Mouse (Mus musculus) urinary bladder, postnatal 10 days (tissue): Measurements from ENCODE around the gene Slc2a5.

ENCODE experiments used
- DNase-seq: peaks from one replicate; pipeline ENCODE4 v3.0.0; 2022; ENCODE audit warnings: low spot score

The Slc2a5 gene

DNA sequence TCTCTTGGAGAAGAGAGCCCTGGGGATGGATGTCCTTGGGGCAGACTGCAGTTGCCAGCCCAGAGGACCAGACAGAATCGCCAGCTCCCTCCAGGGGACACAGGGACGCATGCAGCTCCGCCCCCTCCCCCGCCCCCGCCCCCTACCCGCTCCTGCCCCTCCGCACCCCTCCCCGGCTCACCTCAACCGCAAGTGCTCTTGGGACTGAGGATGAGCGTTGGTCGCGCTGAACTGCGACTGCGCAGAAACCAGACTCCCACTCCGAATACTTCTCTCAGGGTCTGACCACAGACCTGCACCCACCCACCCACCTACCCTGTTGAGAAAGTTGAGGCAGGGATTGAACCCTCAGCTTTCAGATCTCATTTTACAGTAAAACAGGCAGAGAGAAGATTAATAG lies at the start of gene Slc2a5:
TSS of gene Slc2a5 (plus strand) at position 229 of the 400 bp plus-strand sequence.
- no peak for DNase-seq

DNA sequence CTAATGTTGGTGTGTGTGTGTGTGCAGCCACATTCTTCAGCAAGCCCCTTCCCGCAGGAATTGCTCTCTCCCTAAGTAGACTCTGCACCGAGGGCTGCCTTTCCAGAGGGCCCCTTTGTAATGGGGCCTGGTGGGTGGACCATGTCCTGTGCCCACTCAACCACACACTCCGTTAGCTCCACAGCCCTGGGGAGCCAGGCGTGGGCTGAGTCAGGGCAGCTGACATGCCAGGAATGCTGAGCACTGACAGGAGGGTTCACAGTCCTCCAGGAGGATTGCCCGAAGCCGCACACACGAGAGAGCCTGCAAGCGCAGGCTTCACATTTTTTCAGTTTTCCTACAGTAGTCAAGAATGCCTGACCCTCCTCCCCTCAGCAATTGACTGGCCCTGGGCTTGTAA lies 48.9 kb upstream of the Slc2a5 start:
- DNase-seq, result no peak

DNA sequence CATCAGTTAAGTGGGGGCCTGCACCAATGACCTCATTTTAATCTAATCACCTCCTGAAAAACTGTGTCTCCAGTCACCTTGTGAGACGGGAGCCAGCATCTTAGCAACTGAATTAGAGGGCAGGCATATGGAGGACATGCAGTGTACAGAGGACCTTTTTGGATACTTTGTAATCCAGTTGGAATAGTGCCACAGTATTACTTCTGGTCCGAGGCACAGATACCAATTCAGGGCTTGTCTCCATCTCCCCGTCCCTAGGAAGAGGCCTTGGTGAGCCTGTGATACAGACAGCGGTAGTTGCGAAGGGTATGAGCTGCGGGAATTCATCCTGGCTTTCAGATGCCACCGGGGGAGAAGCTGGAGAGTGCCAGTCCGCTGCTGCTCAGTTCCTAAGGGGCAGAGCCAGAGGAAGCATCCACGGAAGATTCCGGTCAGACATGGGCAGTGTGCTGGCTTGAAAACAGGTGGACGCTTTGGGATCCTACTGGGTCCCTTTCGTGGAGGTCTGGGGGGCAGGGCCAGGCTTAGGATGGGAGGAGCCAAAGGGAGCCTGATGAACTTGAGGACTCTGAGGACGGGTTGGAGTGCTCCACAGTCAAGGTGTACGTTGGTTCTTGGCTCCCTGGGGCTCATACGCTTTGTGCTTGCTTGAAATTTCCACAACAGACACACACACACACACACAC lies 46.5 kb upstream of the Slc2a5 start:
- DNase-seq, result no peak

DNA sequence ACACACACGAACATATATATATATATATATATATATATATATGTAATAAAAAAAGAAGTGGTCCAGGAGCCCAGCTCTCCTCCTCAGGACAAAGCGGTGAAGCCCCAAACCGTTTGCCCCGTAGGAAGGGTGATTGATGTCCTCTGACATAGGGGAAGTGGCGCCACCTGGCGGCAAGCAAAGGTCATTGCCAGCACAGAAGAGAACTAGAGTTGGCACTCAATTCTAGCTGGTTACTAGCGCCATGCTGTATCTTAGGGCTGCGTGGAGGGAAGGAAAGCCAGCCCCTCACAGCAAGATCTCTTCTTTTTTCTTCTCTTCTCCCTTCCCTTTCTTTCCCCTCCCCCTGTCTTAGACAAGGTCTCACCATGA lies 46.0 kb upstream of the Slc2a5 start:
- no peak for DNase-seq

DNA sequence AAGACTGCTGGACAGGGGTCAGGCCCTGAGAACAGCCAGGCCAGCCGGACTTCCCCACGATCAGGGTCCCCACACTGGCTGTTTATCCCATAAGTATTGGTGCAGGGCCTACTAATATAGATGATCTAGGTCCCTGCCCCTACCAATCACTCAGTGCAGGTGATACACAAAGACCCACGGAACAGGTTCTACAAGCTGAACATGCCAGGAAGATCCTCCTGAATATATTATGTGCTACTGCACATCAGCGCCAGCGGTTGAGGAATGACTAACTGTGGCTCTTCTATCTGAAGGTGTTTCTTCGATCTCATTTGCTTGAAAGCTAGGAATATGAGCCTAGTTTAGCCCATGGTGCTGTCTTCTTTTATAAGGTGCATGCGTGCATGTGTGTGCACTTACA lies 43.7 kb upstream of the Slc2a5 start:
- no peak for DNase-seq

DNA sequence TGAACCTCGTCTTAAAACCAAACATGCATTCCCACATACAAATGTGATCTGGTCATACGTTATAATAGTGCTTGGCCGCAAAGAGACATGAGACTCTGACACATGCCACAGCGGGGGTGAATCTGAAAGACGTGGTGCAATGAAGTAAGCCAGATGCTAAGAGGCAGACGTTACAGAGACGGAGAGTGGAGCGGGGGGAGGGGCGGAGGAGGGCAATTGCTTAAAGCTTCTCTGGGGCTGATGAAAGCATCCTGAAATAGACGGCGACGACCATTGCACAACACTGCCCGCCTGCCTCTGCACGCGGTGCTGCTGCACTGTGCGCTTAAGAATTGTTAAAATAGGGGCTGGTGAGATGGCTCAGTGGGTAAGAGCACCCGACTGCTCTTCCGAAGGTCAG lies 42.9 kb upstream of the Slc2a5 start:
- no peak for DNase-seq

DNA sequence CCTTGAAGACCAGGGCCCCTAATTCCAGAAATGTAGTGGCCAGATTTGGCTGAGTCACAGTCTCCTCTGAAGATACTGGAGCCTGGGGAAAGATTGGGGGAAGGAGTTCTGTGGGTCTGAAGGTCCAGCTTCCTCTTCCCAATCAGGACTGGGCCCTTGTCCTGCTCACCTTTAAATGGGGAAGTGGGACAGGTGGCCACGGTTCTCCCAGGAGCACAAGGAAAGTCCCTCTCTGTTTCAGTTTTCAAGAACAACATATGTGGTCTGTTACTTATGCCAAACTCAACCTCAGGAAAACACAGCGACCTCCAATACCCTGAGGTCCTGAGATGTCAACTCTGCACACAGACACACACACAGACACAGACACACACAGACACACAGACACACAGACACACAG lies 40.4 kb upstream of the Slc2a5 start:
- DNase-seq, result no peak

DNA sequence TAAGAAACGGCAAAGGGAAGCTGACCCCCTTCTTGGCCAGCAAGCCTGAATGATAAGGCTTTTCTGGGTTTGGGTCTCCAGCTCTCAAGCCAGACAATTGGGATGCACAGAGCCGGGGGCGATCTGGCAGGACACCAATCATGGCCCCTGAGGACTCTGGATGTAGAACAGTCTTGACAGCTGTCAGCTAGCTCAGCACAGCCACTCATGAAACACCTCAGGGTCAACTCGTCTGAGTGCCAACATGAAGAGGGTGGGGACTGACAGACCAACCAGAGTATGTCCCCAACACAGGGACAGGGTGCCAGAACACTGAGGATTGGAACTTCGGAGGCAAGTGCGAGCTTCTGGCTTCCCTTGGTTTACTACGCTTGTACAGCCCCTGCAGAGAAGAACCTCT lies 39.8 kb upstream of the Slc2a5 start:
- DNase-seq, result no peak

DNA sequence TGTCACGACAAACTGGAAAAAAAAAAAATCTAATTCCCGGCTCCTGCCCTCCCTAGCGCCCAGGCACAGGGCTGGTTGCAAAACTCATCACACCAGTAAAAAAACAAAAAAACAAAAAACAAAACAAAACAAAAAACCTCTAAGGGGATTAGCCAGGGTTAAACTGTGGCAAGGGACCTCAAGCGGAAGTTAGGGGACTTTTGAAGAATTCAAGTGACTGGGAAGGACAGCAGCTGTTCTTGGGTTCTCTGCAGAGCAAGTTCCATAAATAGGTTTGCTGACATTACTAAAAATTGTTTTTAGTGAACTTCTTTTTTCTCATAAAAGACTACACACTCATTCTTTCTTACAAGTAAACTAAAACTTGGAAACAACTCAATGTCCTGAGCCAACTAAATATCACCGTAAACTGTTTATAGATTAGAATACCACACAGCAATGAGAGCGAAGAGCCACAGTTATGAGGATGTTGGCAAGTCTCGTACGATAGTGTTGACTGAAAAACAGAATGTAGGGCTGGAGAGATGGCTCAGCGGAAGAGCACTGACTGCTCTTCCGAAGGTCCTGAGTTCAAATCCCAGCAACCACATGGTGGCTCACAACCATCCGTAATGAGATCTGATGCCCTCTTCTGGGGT lies 38.6 kb upstream of the Slc2a5 start:
- DNase-seq, result no peak

DNA sequence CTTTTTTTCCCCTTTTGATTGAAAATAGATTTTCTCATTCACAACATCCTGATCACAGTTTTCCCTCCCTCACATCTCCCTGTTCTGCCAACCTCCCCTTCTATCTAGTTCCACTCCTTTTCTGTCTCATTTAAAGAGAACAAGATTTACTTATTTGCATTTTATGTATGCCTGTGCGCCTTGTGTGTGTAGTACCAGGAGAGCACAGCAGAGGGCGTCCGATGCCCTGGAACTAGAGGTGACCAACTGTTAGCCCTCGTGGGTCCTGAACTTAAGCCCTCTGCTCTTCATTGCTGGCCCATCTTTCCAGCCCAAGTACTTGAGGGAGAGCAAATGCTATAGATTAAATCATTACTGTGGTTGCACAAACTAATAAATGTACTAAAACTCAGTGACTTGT lies 33.7 kb upstream of the Slc2a5 start:
- no peak for DNase-seq

DNA sequence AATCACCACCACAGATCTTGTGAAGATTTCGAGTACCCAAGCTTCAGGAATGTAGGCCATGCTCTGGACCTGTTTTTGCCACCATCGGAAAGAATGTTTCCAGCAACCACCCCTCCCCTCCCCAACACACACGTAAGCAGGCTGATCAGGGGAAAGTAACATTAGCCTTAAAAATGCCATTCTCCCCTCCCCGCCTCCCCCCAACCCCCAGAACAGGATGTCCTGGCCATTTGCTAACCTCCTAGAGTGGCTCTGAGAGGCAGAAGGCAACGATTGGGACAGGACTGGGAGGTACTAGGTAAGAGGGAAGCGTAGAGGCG lies 32.3 kb upstream of the Slc2a5 start:
- no peak for DNase-seq

DNA sequence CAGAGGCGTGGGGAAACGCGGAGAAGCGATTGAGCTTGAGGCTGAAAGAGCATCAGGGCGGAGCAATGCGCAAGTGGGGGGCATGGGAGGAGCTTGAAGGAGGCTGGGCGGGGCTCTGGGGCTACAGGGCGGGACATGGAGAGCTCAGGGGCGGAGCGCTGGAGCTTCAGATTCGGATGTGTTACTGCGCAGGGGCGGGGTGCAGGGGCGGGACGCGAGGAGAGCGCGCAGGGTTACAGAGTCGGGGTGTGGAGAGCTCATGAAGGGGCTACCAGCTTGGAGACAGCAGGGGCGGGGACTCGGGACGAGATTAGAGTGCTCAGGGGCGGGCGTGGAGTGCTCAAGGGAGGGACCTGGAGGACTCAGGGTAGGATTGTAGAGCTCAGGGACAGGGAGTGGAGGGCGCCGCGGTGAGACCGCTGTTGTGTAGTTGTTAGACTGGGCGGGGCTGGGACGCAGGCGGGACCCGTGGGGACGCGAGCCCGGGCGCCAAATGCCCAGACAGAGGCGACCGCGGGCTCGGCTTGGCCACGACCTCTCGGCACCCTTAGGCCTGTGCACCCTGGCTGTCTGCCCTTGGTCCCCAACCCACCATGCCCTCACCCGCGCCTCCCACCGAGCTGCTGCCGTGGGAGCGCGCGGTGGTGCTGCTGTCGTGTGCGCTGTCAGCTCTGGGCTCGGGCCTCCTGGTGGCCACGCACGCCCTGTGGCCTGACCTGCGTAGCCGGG lies 31.8 kb upstream of the Slc2a5 start, which contains the start of gene Gpr157:
TSS of gene Gpr157 (plus strand) at position 205 of the 729 bp plus-strand sequence.
- DNase-seq, result peak; percentile 49

DNA sequence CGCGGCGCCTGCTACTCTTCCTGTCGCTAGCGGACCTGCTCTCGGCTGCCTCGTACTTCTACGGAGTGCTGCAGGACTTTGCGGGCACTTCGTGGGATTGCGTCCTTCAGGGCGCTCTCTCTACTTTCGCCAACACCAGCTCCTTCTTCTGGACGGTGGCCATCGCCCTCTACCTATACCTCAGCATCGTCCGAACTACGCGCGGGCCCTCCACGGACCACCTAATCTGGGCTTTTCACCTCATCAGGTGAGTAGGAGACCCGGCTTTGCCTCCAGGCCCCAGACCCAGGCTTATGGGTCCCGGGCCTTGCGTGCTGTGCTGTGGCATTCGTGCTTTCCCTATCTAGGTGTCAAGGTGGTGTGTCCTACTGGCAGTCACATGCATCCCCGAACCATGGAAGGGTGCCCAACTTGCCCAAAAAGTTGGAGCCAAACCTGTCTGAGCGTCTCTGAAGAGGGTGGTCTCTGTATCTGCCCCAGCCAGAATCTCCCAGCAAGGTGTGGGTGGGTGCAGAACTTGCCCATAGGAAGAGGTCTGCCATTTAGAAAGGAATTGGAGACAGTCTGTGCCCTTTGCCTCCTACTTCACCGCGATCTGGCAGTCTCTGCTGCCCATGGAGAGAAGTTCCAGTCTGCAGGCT lies 31.1 kb upstream of the Slc2a5 start:
- DNase-seq, result no peak

DNA sequence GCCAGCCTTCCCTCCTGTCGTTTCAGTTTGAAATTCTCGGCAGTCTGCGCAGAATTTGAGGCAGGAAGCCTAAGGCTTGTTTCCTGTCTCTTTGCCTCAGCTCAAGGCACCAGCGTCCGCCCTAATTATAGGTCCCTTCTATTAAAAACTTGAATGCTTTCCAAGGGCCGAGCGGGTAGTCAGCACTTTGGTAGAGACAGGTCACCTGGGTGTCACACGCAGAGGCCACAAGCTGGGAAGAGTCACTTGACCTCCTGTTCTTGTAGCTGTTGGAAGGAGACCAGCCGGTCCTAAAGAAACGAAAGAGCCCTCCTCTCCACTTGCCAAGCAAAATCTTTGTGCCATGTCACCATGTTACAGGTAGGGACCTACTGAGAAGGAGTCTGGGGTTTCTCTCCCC lies 30.0 kb upstream of the Slc2a5 start:
- no peak for DNase-seq

DNA sequence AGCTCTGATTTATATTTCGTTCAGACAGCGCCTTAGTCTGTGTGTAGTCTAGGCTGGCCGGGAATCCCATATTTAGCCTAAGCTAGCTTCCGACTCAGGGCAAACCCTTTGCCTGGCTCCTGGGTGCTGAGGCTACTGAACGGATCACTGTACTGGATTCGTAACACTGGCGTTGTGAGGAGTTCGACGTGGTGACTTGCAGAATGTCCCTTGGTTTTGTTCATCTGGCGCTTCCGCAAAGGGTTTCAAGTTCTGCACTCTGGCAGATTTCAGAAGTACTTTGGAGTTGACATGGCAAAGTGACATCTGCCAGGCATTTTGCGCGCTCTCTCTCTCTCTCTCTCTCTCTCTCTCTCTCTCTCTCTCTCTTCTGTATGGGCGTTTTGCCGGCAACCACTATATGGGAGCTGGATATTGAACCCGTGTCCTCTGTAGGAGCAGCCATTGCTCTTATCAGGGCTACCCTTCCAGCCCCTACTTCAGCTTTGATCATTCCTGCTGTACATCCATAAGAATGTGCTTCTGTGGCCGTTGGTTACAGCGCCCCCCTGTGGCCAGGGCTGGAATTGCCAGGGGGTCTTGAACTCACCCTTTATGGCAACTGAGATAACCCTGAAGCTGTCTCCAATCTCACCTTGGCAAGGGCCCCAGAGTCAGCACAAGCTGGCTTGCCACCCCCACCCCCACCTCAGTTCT lies 27.0 kb upstream of the Slc2a5 start:
- no peak for DNase-seq

DNA sequence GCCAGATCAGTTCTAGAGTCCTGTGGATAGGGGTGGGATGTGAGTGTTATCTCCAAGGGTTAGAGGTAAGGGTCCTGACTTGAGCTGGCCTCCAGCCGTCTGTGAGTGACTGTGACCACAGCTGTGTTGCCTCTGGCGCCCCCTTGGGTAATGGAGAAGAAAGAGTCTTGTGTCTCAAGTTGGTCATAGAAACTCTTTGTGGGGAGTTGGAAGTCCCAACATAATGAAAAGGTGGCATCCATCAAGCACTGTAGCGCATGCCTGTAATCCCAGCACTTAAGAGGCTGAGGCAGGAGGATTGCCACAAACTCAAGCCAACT lies 26.5 kb upstream of the Slc2a5 start:
- DNase-seq, result no peak

DNA sequence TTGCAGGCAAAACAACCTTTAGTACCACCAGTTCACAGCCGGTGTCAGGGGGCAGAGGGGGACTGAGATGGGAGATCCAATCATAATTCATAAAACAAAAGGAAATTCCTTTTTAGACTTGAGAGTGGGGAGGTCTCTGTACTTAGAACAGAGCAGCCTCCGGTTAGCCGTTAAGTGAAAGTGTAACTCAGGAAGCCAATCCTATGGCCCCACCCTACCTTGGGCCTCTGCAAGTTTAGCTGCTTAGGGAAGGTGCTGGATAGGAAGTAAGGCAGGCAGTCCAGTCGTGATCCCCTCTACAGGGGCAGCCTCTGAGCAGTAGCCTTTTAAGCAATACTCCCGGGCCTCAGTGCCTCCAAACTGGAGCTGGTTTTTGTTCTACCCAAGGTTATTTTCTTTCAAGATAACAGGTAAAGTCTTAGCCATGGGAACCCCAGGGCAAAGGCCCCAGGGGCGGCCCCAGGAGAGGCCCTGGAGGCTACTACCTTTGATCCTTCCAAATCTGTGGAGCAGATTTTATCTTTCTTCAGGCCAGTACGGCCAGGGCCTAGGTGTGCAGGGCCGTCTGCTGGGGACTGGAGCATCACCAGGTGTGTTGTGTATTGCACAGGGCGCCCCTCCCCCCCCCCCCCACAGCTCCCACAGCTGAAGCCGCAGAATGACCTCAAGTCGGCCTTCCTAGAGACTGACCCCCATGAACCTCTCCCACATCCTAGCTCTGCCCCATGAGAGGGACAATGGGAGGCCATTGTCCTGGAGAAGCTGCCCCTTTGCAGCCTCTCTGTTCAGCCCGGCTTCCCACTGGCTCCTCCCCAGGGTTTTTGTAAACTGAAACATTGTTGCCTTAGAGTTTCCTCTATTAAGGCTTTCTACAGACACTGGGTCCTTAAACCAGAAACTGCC lies 25.3 kb upstream of the Slc2a5 start:
- DNase-seq, result no peak

DNA sequence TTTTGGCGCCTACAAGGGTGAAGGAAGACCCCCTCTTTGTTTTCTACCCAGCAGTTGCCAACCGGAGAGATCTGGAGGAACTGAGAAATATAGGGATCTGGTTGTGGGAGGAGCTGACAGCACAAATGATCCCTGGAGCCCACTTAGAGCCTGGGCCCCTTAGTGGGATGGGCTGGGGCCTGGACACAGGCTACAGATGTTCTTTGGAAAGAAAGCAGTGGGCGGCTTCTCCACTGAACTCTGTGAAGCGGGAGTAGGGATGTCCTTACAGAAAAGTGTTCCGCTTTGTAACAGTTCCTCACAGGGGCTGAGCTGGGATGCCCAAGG lies 24.7 kb upstream of the Slc2a5 start:
- DNase-seq, result no peak

DNA sequence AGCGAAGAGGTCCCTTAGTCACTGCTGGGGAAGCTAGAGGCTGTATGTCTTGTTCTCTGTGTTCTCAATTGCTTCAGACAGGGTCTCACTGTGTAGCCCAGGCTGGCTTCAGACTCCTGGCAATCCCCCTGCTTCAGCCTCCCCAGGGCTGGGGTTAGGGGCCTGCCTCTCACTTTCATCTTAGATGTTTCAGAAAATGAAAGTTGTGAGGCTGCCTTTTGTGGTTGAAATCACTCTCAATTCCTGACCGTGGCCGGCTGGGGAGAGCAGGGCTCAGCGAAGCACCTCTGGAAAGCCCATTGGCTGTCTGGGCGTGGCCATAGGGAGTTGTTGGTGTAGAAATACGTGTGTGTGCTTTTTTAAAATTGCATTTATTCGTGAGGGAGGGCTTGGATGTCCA lies 22.8 kb upstream of the Slc2a5 start:
- no peak for DNase-seq

DNA sequence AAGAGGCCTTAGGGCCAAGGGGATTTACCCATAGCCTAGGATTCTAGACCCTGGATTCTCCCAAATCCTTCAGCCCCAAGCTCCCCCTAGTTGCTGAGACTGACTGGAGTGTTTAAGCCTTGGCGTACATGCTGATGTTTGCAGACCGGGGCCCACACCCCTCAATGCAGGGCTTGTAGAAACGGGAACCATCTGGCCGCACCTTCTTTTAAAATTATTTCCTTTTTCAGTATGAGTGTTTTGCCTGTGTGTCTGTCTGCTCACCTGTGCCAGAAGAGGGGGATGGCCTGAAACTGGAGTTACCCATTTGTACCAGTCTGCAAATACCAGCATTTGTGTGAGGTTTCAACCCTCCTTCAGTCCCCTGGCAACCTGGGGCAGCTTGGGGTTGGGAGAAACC lies 21.2 kb upstream of the Slc2a5 start:
- DNase-seq, result no peak

DNA sequence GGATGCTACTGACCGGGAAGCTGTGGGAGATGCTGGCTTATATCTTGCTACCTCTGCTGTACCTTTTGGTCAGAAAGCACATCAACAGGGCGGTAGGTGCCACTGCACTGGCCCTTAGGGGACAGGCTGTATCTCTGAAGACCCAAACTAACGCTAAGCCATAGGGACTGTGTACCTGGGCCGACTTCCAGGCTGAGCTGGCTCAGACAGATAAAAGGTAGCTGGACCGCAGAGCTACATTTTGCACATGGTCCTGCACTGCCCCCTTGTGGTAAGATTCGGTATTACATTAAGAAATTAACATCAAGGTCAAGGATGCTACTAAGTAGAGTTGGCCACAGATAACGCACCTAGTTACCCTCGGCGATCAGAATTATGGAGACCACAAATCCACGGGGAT lies 20.2 kb upstream of the Slc2a5 start:
- DNase-seq, result no peak

DNA sequence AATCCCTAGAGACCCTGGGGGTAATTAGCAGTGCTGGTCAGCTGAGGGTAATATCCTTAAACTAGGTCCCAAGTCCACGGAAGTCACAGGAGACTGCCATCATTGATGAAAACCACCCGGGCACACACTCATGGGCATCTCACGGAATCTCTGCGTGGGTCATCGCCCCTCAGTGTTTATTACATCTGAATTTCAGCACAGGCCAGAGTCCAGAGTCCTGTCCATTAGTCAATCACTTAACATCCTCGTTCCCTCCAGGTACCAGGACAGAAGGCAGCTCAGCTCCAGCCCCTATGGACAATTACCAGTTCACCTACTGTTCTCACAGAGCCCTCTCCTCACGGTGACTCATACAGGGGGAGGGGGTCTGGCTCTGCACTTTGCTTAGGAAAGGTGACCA lies 16.3 kb upstream of the Slc2a5 start:
- no peak for DNase-seq
